In the genomic region with DNA sequence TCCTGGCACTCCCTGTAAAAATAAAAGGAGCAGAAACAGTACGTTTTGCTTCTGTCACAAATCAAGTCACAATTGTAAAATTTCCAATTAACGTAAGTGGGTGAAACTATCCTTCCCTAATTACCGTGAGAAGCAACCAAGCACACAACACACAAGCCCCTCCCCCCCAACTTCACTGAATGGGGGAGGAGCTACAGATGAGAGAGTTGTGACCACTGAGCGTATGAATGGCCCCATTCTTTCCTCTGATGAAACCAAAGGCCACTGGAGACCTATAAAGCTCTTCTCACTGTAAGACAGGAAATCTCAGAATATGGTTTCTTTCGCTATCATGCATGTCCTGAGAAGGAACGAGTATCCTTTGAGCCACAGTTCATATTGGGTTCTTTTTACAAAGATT, we compare ENCODE assay signal across 14 mouse cellular contexts.
"Had no signal": no experiment of that assay in that cellular context is flagged by ENCODE, and none has a peak within 500 bp of the region (broad histone marks: within the 10 kb centered on the region; RNA-seq: fewer than 3 reads in every experiment).

No protein-coding gene starts in this region.

- H3K36me3 ChIP-seq: limb, embryonic 15.5 days; liver, embryonic 13.5 days; lung, embryonic 15.5 days; midbrain, embryonic 12.5 days; neural tube, embryonic 13.5 days had no signal

- H3K4me2 ChIP-seq: limb, embryonic 15.5 days; liver, embryonic 13.5 days; lung, embryonic 15.5 days; midbrain, embryonic 12.5 days; neural tube, embryonic 13.5 days had no signal

- H3K4me1 ChIP-seq: limb, embryonic 15.5 days; liver, embryonic 13.5 days; lung, embryonic 15.5 days; megakaryocyte, embryonic 14.5 days; midbrain, embryonic 12.5 days; neural tube, embryonic 13.5 days had no signal

- H3K27ac ChIP-seq: limb, embryonic 15.5 days; liver, embryonic 13.5 days; lung, embryonic 15.5 days; macrophage; midbrain, embryonic 12.5 days; neural tube, embryonic 13.5 days; stomach, postnatal 0 days had no signal

- H3K27me3 ChIP-seq: limb, embryonic 15.5 days; liver, embryonic 13.5 days; lung, embryonic 15.5 days; megakaryocyte, embryonic 14.5 days; midbrain, embryonic 12.5 days; neural tube, embryonic 13.5 days had no signal

- H3K9ac ChIP-seq: limb, embryonic 15.5 days; liver, embryonic 13.5 days; liver, postnatal 0 days; lung, embryonic 15.5 days; midbrain, embryonic 12.5 days; neural tube, embryonic 13.5 days had no signal

- ATAC-seq: liver, postnatal 0 days; midbrain, embryonic 16.5 days had no signal

- H3K4me3 ChIP-seq: limb, embryonic 15.5 days; liver, embryonic 13.5 days; lung, embryonic 15.5 days; megakaryocyte, embryonic 14.5 days; midbrain, embryonic 12.5 days; neural tube, embryonic 13.5 days had no signal

- DNase-seq: kidney, postnatal 14 days; layer of hippocampus, postnatal 36 days; liver, embryonic 13.5 days; liver, postnatal 0 days; lung, postnatal 14 days; thymus, postnatal 4 days had no signal

- H3K9me3 ChIP-seq: limb, embryonic 15.5 days; liver, embryonic 13.5 days; lung, embryonic 15.5 days; midbrain, embryonic 12.5 days; neural tube, embryonic 13.5 days had no signal
